Mouse (Mus musculus) heart, embryonic 11.5 days (tissue): ENCODE measurements around the gene Alox12b. TPM values are rescaled to one million over a fixed set of nuclear protein-coding genes. Genes with fewer than 3 reads are reported as not detected.

Source experiments
- ATAC-seq: fragments of 200-750 bp; cut with Nextera tagmentation; replicated peaks from 2 replicates; pipeline ENCODE4 v1.8.0; 2017; ENCODE audit warnings: moderate library complexity; ENCODE audit not compliant: insufficient number of reproducible peaks, low FRiP score, low TSS enrichment
- H3K27ac ChIP-seq: fragments of 300-500 bp; sonication (generic); 2 replicates; pipeline ENCODE4 v1.5.1; 2014; ENCODE audit warnings: mild to moderate bottlenecking, low read depth, low read length
- H3K27me3 ChIP-seq: fragments of 300-500 bp; sonication (generic); 2 replicates; pipeline ENCODE4 v1.6.1; 2014; ENCODE audit warnings: mild to moderate bottlenecking, low read length, mixed read lengths; ENCODE audit not compliant: control insufficient read depth, insufficient read depth
- H3K36me3 ChIP-seq: fragments of 300-500 bp; sonication (generic); 2 replicates; pipeline ENCODE4 v1.6.1; 2014; ENCODE audit warnings: mild to moderate bottlenecking, low read length, moderate library complexity, mixed read lengths; ENCODE audit not compliant: control insufficient read depth, insufficient read depth
- H3K4me1 ChIP-seq: fragments of 300-500 bp; sonication (generic); 2 replicates; pipeline ENCODE4 v1.6.1; 2014; ENCODE audit warnings: low read length; ENCODE audit not compliant: control insufficient read depth, insufficient read depth
- H3K4me2 ChIP-seq: fragments of 300-500 bp; sonication (generic); 2 replicates; pipeline ENCODE4 v1.6.1; 2014; ENCODE audit warnings: mild to moderate bottlenecking, moderate library complexity
- H3K4me3 ChIP-seq: fragments of 300-500 bp; sonication (generic); 2 replicates; pipeline ENCODE4 v1.5.1; 2014; ENCODE audit warnings: low read depth, low read length
- H3K9ac ChIP-seq: fragments of 300-500 bp; sonication (generic); 2 replicates; pipeline ENCODE4 v1.6.1; 2014; ENCODE audit warnings: mild to moderate bottlenecking, low read depth, low read length, moderate library complexity
- H3K9me3 ChIP-seq: fragments of 300-500 bp; sonication (generic); replicated peaks from 2 replicates; pipeline ENCODE4 v1.6.1; 2016; ENCODE audit warnings: low read length; ENCODE audit not compliant: control insufficient read depth
- WGBS: fragments of 180-500 bp; shearing (Covaris S2); extraction: QIAGEN DNeasy Blood & Tissue Kit; methylation state at CpG from one replicate; pipeline ENCODE4 v1.1.7; 2014; ENCODE audit not compliant: insufficient replicate concordance; 5-methylcytosine and 5-hydroxymethylcytosine counted together
- polyA plus RNA-seq: library from polyadenylated mRNA; unstranded; fragments of >200 nt; fragmentation: Nextera tagmentation; extraction: Ambion mirVana; gene quantifications from 2 replicates; pipeline ENCODE4 v1.2.1, GENCODE M21; 2014

Gene Alox12b
- polyA plus RNA-seq: not detected in 2 replicates

GRCm38 (mm10) chr11:69156800-69157199 is at the start of gene Alox12b:
Alox12b (plus strand) TSS chr11:69156989.
- Histone ChIP-seq H3K27me3 (peaks cover 46% of the 10 kb centered on the region), H3K36me3 (no peaks in the 10 kb centered on the region), H3K4me2 (peak within 1 kb of the TSS; percentile 44), H3K4me3 (peak within 1 kb of the TSS; percentile 16; the same call in 1 of the 2 replicates), H3K27ac (no peak within 1 kb of the TSS), H3K4me1 (peaks cover 2% of the 10 kb centered on the region; the same call in 1 of the 2 replicates), H3K9ac (no peak within 1 kb of the TSS), H3K9me3 (no peaks in the 10 kb centered on the region)
- 3% methylated on average over 18 of the region's 18 CpGs for WGBS
- no peak for ATAC-seq

GRCm38 (mm10) chr11:69107676-69108075 is 49.1 kb upstream of the Alox12b start:
- Histone ChIP-seq H3K9me3 (no peaks in the 10 kb centered on the region), H3K4me3 (no peak overlapping the region), H3K9ac (no peak overlapping the region), H3K4me1 (peaks cover 11% of the 10 kb centered on the region), H3K27me3 (0 out of 2 replicates have a peak, but pooled peaks cover 1% of the 10 kb centered on the region), H3K36me3 (peaks cover 37% of the 10 kb centered on the region), H3K4me2 (no peak overlapping the region), H3K27ac (no peak overlapping the region)
- no peak for ATAC-seq
- 86% methylated on average over 11 of the region's 11 CpGs for WGBS

GRCm38 (mm10) chr11:69108223-69108622 is 48.6 kb upstream of the Alox12b start:
- Histone ChIP-seq H3K27me3 (0 out of 2 replicates have a peak, but pooled peaks cover 2% of the 10 kb centered on the region), H3K4me1 (peaks cover 11% of the 10 kb centered on the region), H3K27ac (no peak overlapping the region), H3K4me2 (no peak overlapping the region), H3K9ac (no peak overlapping the region), H3K9me3 (no peaks in the 10 kb centered on the region), H3K4me3 (no peak overlapping the region), H3K36me3 (peaks cover 33% of the 10 kb centered on the region)
- 88% methylated on average over 9 of the region's 9 CpGs for WGBS
- ATAC-seq: no peak

GRCm38 (mm10) chr11:69109032-69109900 is 47.5 kb upstream of the Alox12b start:
- no peak for ATAC-seq

GRCm38 (mm10) chr11:69110319-69111046 is 46.3 kb upstream of the Alox12b start:
- peak overlapping the region; percentile 75 for H3K9ac ChIP-seq
- ATAC-seq: peak; percentile 71
- WGBS: under 1% methylated on average over 30 of the region's 30 CpGs
- no peaks in the 10 kb centered on the region for H3K9me3 ChIP-seq
- peak overlapping the region; percentile 72 for H3K4me2 ChIP-seq
- peaks cover 11% of the 10 kb centered on the region for H3K4me1 ChIP-seq
- peak overlapping the region; percentile 54 for H3K4me3 ChIP-seq
- peaks cover 18% of the 10 kb centered on the region for H3K36me3 ChIP-seq
- H3K27ac ChIP-seq: peak overlapping the region; percentile 74
- H3K27me3 ChIP-seq: 0 out of 2 replicates have a peak, but pooled peaks cover 2% of the 10 kb centered on the region

More at GRCm38 (mm10) chr11:69109032-69109900, 47.5 kb upstream of the Alox12b start:
- no peak overlapping the region for H3K4me2 ChIP-seq
- H3K9ac ChIP-seq: no peak overlapping the region
- peaks cover 23% of the 10 kb centered on the region for H3K36me3 ChIP-seq
- peaks cover 11% of the 10 kb centered on the region for H3K4me1 ChIP-seq
- no peaks in the 10 kb centered on the region for H3K9me3 ChIP-seq
- 78% methylated on average over 13 of the region's 13 CpGs for WGBS
- H3K27me3 ChIP-seq: 0 out of 2 replicates have a peak, but pooled peaks cover 2% of the 10 kb centered on the region
- no peak overlapping the region for H3K27ac ChIP-seq
- H3K4me3 ChIP-seq: no peak overlapping the region

GRCm38 (mm10) chr11:69111051-69111810 is 45.6 kb upstream of the Alox12b start:
- H3K36me3 ChIP-seq: peaks cover 11% of the 10 kb centered on the region
- H3K9ac ChIP-seq: peak overlapping the region; percentile 75
- H3K27ac ChIP-seq: peak overlapping the region; percentile 74
- no peaks in the 10 kb centered on the region for H3K9me3 ChIP-seq
- ATAC-seq: no peak
- H3K27me3 ChIP-seq: 0 out of 2 replicates have a peak, but pooled peaks cover 2% of the 10 kb centered on the region
- WGBS: 3% methylated on average over 21 of the region's 21 CpGs
- peak overlapping the region; percentile 72 for H3K4me2 ChIP-seq
- peaks cover 11% of the 10 kb centered on the region for H3K4me1 ChIP-seq
- H3K4me3 ChIP-seq: peak overlapping the region; percentile 54

- Histone ChIP-seq H3K9me3 (no peaks in the 10 kb centered on the region), H3K4me2 (peak overlapping the region; percentile 72), H3K4me1 (peaks cover 11% of the 10 kb centered on the region), H3K9ac (peak overlapping the region; percentile 75; the same call in 1 of the 2 replicates), H3K27me3 (0 out of 2 replicates have a peak, but pooled peaks cover 2% of the 10 kb centered on the region), H3K36me3 (peaks cover 9% of the 10 kb centered on the region), H3K27ac (peak overlapping the region; percentile 74; the same call in 1 of the 2 replicates), H3K4me3 (peak overlapping the region; percentile 10; the same call in 1 of the 2 replicates)
- ATAC-seq: no peak
- 49% methylated on average over 4 of the region's 4 CpGs for WGBS
Measured at GRCm38 (mm10) chr11:69111865-69112264, 44.9 kb upstream of the Alox12b start.

- 65% methylated on average over 3 of the region's 3 CpGs for WGBS
- H3K9ac ChIP-seq: no peak overlapping the region
- H3K4me1 ChIP-seq: peaks cover 15% of the 10 kb centered on the region
- H3K9me3 ChIP-seq: no peaks in the 10 kb centered on the region
- no peak overlapping the region for H3K27ac ChIP-seq
- no peak overlapping the region for H3K4me2 ChIP-seq
- H3K27me3 ChIP-seq: 0 out of 2 replicates have a peak, but pooled peaks cover 2% of the 10 kb centered on the region
- ATAC-seq: no peak
- no peak overlapping the region for H3K4me3 ChIP-seq
- no peaks in the 10 kb centered on the region; the same call in none of the 2 replicates for H3K36me3 ChIP-seq
Measured at GRCm38 (mm10) chr11:69114018-69114417, 42.8 kb upstream of the Alox12b start.
